ENCODE assay signal across 9 mouse cellular contexts in genomic region chr4:73790260-73791185, GRCm38 (mm10). TPM values are rescaled to one million over a fixed set of nuclear protein-coding genes. Genes with fewer than 3 reads are reported as not detected.
DNase-seq lines count a peak whose midpoint lies in the region; ATAC-seq lines count a peak whose summit lies in the region.
"Had no signal": no experiment of that assay in that cellular context is flagged by ENCODE, and none has a peak within 500 bp of the region (broad histone marks: within the 10 kb centered on the region; RNA-seq: fewer than 3 reads in every experiment).

Gene Rasef (minus strand): TSS chr4:73790994.

- H3K4me3 ChIP-seq in heart, embryonic 16.5 days (ENCODE audit: low read length), result peak within 1 kb of the TSS; percentile 57

- 5% methylated on average over 87 of the region's 87 CpGs for WGBS in heart, embryonic 16.5 days

- H3K9ac ChIP-seq in heart, embryonic 16.5 days (ENCODE audit: low read length), result peak within 1 kb of the TSS; percentile 54

- H3K36me3 ChIP-seq in heart, embryonic 16.5 days (ENCODE audit: control insufficient read depth, insufficient read depth), result no peaks in the 10 kb centered on the region

- peaks cover 17% of the 10 kb centered on the region for H3K27me3 ChIP-seq in heart, embryonic 16.5 days (ENCODE audit: control insufficient read depth, insufficient read depth, low read length)

- no peak within 1 kb of the TSS for H3K27ac ChIP-seq in heart, embryonic 16.5 days (ENCODE audit: low read length)

- 0 out of 2 replicates have a peak, but pooled peaks cover 2% of the 10 kb centered on the region for H3K4me1 ChIP-seq in heart, embryonic 16.5 days (ENCODE audit: control insufficient read depth, insufficient read depth, low read length)

- H3K4me2 ChIP-seq in heart, embryonic 16.5 days (ENCODE audit: low read depth, low read length), result peak within 1 kb of the TSS; percentile 89

- peak; percentile 24 for DNase-seq in adrenal gland, postnatal 10 days
- no peak for DNase-seq in adrenal gland, adult 2 months
- DNase-seq in embryo, embryonic 11 days, result peak; percentile 72
- DNase-seq in kidney, postnatal 14 days, result peak; percentile 63
- DNase-seq in lung, postnatal 14 days, result peak; percentile 68
- DNase-seq in right cerebral cortex, adult 2 months (ENCODE audit: low spot score in 2 of 2), result peak; percentile 14 to 17
- DNase-seq in adipocyte (ENCODE audit: low spot score), result no peak

- peak; percentile 59 for ATAC-seq in heart, embryonic 16.5 days (replicated peaks; ENCODE audit: extremely low read depth, insufficient read depth, low FRiP score)

- H3K9me3 ChIP-seq in heart, embryonic 16.5 days (replicated peaks; ENCODE audit: control insufficient read depth, low read length), result no peaks in the 10 kb centered on the region

RNA-seq across cellular contexts. Expression of gene Rasef, which starts in this region (rescaled TPM):
- total RNA-seq in adrenal gland, postnatal 10 days (2021), result under 1 TPM; 0.18 to 0.24 TPM
- not detected for total RNA-seq in adrenal gland, adult 2 months (2021)
- polyA plus RNA-seq in adrenal gland, adult 2 months (2012; rRNA removed), result not detected in 2 replicates
- 0.81 and 0.86 TPM in 2 replicates for polyA plus RNA-seq in heart, embryonic 16.5 days (2015; fragmentation: Nextera tagmentation; extraction: Ambion mirVana)
- total RNA-seq: neutrophil, adult 5-6 weeks had no signal

Comparison
In these comparisons a context has a peak if more than half of its experiments do, and no peak if none do; other contexts are left out.
1. Peak in DNase-seq in adrenal gland, postnatal 10 days; RNA of the gene not detected or under 1 TPM.
2. Peak in ATAC-seq, H3K4me3 ChIP-seq, H3K9ac ChIP-seq and H3K4me2 ChIP-seq in heart, embryonic 16.5 days; RNA of the gene not detected or under 1 TPM.
3. DNase-seq: peak in embryo, embryonic 11 days (single experiment), kidney, postnatal 14 days (single experiment), lung, postnatal 14 days (single experiment) and right cerebral cortex, adult 2 months (2 of 2); none in adrenal gland, adult 2 months (single experiment) and adipocyte (single experiment).